Mouse (Mus musculus) urinary bladder, adult 2 months (tissue): Measurements from ENCODE around the gene Dlg1. TPM values are rescaled to one million over a fixed set of nuclear protein-coding genes. Genes with fewer than 3 reads are reported as not detected.

ENCODE experiments used
- DNase-seq: peaks from one replicate; pipeline ENCODE4 v3.0.0; 2022; ENCODE audit warnings: low spot score
- polyA plus RNA-seq: library from polyadenylated mRNA; depleted of rRNA; stranded (reverse); fragments of >200 nt; gene quantifications from 2 replicates; pipeline ENCODE4 v1.2.3, GENCODE M21; 2012

The Dlg1 gene
- polyA plus RNA-seq, 1 experiment, result 68.4 TPM

DNA sequence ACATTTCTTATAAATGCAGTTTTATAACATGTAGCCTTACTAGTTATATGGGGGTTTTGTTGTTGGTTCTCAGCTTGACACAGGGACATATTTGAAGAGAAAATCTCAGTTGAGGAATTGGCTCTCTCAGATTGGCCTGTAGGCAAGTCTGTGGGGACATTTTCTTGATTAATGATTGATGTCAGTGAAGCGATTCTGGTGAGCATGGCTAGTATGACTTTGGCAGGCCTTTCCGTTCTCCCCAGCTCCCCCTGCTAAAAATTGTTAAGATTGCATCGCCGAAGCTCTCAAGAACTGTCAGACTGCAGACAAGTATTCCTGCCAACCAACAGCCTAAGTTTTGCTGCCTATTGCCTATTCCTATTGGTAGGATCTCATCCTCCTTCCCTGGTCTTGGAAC, 73.8 kb downstream of the Dlg1 start:
- DNase-seq, result no peak

DNA sequence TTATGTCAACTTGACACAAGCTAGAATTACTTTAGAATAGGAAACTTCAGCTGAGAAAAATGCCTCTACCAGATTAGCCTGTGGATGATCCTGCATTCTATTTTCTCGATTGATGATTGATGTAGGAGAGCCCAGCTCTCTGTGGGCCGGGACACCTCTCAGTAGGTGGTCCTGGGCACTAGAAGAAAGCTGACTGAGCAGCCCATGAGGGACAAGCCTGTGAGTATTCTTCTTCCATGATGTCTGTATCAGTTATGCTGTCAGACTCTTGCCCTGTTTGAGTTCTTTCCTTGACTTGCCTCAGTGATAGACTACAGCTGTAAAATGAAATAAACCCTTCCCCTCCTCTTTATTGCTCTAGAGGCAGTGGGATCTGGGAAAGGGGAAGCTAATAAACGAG, 74.5 kb downstream of the Dlg1 start:
- DNase-seq, result no peak

DNA sequence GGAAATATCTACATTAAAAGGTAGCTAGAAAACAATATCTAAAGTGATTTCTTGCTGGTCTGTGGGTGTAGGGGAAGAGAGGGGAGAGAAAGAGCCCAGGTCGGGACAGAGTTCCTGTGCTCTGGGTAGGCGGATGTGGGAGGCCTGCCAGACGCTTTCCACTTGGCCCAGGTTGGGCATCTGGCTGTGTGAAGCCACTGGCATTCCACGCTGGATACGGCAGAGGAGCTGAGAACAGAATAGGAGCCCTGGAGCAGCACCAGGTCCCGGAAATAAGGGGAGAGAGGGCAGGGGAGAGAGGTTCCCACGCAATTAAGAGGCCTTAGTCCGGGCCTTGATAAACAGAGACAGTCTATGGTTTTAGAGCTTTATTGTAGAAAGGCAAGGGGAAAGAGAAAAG, 77.0 kb downstream of the Dlg1 start:
- DNase-seq, result no peak

DNA sequence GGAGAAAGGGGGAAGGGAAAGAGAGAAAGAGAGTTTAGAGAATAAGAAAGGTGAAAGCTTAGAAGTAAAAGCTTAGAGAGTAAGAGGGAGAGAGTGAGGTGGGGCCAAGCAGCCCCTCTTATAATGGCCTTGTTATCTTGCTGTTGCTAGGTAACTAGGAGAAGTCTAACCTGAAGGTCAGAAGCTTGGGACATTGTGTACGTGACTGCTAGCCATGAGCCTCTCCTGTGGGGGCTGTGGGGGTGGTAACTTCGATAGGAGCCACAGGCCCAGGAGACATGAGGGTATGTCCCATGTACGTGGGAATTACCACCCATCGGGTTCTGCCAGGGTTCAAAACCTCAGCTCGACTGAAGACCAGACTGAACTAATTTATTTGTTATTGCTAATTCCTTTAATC, 77.5 kb downstream of the Dlg1 start:
- no peak for DNase-seq

GRCm38 (mm10) chr16:31750526-31750925, 87.3 kb downstream of the Dlg1 start:
- DNase-seq, result no peak

- no peak for DNase-seq
These were observed 91.2 kb downstream of the Dlg1 start for GRCm38 (mm10) chr16:31754172-31755025.

- DNase-seq, result no peak
These were observed 91.8 kb downstream of the Dlg1 start for GRCm38 (mm10) chr16:31755053-31755452.

DNA sequence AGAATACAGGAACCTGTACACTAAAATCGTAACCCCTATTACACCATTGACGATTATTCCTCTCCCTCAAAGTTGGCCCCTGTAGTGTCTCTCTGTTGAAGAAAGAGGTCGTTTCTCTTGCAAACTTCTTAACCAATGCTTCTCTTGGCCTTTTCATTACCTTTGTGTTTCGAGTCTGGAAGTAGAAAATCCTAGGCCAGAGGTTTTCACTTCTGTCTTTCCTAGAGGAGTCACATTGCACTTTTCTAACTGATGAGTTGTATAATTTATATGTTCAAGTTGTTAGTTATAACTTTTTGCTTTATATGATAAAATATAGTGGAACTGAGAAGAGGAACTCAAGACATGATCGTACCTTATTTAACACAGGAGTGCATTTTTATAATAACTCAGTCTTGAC, 93.2 kb downstream of the Dlg1 start:
- DNase-seq, result no peak

GRCm38 (mm10) chr16:31757606-31758005, 94.4 kb downstream of the Dlg1 start:
- no peak for DNase-seq

DNA sequence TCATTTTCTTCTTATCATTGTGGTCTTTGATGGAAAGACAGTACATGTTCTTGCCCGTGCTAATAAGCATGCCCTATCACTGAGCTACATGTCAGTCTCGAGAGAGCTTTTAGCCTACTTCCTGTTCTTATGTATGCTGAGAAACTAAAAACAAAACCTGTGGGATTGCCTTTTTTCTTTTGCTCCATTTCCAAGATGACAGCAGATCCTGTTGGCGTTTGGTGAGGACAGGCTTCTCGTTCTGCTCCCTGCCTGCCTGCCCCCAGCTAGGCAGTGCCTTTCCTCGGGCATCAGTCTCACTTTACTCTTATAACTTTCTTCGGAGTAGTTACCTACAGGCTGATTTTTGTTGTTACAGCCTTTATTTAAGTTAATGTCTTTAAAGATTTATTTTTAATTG, 96.2 kb downstream of the Dlg1 start:
- DNase-seq, result no peak

GRCm38 (mm10) chr16:31766298-31766697, 103.1 kb downstream of the Dlg1 start:
- no peak for DNase-seq

DNA sequence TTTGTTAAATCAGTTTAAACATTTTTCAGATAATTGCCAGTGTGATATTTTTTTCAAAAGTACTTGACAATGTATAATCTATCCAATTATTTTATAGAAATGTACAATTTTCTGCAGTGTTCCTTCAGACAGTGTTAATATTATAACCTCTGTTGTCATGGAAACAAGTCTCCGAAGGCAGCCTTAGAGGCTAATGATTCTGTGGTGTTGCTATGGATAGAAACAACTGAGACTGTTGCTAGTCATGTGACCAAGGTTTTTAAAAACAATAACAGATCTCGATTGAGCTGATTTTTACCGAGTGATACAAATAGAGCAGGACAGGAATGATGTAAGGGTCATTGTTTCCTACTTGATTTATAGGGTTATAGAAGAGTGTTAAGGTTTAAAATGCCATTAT, 103.5 kb downstream of the Dlg1 start:
- DNase-seq, result no peak

GRCm38 (mm10) chr16:31775924-31776323, 112.7 kb downstream of the Dlg1 start:
- DNase-seq, result no peak

GRCm38 (mm10) chr16:31781015-31781414, 117.8 kb downstream of the Dlg1 start:
- no peak for DNase-seq

- DNase-seq, result no peak
These were observed 126.8 kb downstream of the Dlg1 start for GRCm38 (mm10) chr16:31790056-31790455.

GRCm38 (mm10) chr16:31803644-31804043, 140.4 kb downstream of the Dlg1 start:
- DNase-seq, result no peak

- DNase-seq, result no peak
These were observed 162.8 kb downstream of the Dlg1 start for GRCm38 (mm10) chr16:31826049-31826448.

GRCm38 (mm10) chr16:31830726-31831125, 167.5 kb downstream of the Dlg1 start:
- no peak for DNase-seq

- no peak for DNase-seq
These were observed 169.6 kb downstream of the Dlg1 start for GRCm38 (mm10) chr16:31832630-31833422.

DNA sequence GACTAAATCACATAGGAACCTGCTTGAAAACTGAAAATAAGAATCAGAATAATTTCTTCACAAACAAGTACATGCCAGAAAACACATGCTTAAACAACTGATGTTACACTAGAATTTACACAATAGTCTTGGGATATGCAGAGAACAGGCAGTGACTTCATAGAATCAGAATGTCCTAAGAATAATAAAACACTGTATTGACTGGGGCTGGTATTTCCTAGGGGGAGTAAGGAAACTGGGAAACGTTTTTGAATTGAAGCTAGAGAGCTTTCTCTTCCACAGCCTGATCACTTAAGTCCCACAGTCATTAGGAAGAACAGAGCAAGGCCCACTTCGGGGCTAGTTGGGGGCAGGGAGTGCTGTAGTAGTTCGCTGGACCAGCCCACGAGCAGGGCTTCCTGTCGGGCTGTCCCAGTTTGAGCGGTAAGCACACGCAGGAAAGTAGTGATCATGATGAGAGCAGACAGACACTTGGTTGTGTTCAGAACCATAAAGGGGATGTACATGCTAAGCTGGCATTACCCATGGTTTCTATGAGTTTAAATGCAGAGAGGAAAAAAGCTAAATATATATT, 170.9 kb downstream of the Dlg1 start:
- DNase-seq, result no peak

DNA sequence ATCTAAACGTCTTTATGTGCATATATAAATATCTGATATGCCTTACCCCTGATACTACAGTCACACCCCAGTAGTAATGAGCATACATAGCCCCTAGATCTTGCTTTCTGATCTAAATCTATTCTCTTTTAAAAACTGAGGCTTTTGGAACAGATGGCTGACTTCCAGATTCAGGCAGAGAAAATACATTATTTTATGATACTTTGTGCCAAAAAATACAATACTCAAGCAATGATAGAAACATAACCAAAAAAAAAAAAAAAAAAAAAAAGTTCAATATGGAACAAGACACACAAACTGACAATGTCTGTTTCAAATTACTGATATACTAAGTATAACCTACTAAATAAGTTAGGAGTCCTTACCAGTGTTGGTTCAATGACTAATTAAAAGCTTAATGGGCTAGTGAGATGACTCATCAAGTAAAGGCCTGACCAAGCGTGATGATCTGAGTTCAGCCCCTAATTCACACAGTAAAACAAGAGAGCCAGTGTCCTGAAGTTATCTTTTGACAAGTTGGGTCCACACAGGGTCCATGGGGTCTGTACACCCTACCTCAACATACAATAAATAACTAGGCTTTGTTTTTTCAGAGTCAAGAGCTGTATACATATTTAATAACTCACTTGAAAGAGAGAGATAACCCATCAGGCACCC, 171.5 kb downstream of the Dlg1 start:
- DNase-seq, result no peak

DNA sequence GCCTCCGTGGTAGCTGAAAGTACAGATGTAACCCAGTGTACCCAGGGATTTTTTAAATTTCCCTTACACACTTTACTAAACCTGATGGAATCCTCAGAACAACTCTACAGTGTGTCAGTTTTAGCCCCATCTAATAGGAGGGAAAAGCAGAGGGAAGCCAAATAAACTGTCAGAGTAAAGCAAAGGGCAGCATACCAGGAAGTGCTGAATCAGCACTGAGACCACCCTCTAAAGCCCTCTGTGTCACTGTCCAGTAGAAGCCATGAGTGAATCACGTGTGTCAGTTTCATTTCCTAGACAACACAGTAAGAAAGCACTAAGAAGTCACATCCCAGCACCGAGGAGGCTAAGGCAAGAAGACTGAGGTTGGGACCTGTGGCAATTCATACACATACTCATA, 174.1 kb downstream of the Dlg1 start:
- no peak for DNase-seq
